Mouse (Mus musculus) embryonic facial prominence, embryonic 12.5 days (tissue): Measurements from ENCODE around the gene A930018P22Rik. TPM values are rescaled to one million over a fixed set of nuclear protein-coding genes. Genes with fewer than 3 reads are reported as not detected.

Experiments used
- ATAC-seq: fragments of 200-750 bp; cut with Nextera tagmentation; 2 replicates; pipeline ENCODE4 v1.8.0; 2017; ENCODE audit not compliant: insufficient number of reproducible peaks, insufficient read depth, low FRiP score, low TSS enrichment
- H3K27ac ChIP-seq: fragments of 300-500 bp; sonication (generic); 2 replicates; pipeline ENCODE4 v1.5.1; 2016; ENCODE audit warnings: mild to moderate bottlenecking
- H3K27me3 ChIP-seq: fragments of 300-500 bp; sonication (generic); 2 replicates; pipeline ENCODE4 v1.6.1; 2016; ENCODE audit warnings: mild to moderate bottlenecking, moderate library complexity
- H3K36me3 ChIP-seq: fragments of 300-500 bp; sonication (generic); 2 replicates; pipeline ENCODE4 v1.6.1; 2016; ENCODE audit warnings: mild to moderate bottlenecking
- H3K4me1 ChIP-seq: fragments of 300-500 bp; sonication (generic); 2 replicates; pipeline ENCODE4 v1.6.1; 2016
- H3K4me2 ChIP-seq: fragments of 300-500 bp; sonication (generic); replicated peaks from 2 replicates; pipeline ENCODE4 v1.6.1; 2016; ENCODE audit warnings: mild to moderate bottlenecking, moderate library complexity
- H3K4me3 ChIP-seq: fragments of 300-500 bp; sonication (generic); 2 replicates; pipeline ENCODE4 v1.5.1; 2016; ENCODE audit warnings: mild to moderate bottlenecking
- H3K9ac ChIP-seq: fragments of 300-500 bp; sonication (generic); 2 replicates; pipeline ENCODE4 v1.6.1; 2016; ENCODE audit warnings: mild to moderate bottlenecking, moderate library complexity
- H3K9me3 ChIP-seq: fragments of 300-500 bp; sonication (generic); 2 replicates; pipeline ENCODE4 v1.6.1; 2016; ENCODE audit warnings: mild to moderate bottlenecking, moderate library complexity
- WGBS: fragments of 180-500 bp; shearing (Covaris S2); methylation state at CpG from one replicate; pipeline ENCODE4 v1.1.7; 2016; 5-methylcytosine and 5-hydroxymethylcytosine counted together
- polyA plus RNA-seq: library from polyadenylated mRNA; unstranded; fragments of >200 nt; fragmentation: Nextera tagmentation; extraction: Ambion mirVana; gene quantifications from 2 replicates; pipeline ENCODE4 v1.2.1, GENCODE M21; 2016

The A930018P22Rik gene
- polyA plus RNA-seq, 1 experiment from 2014 or later = not detected

- H3K4me1 ChIP-seq = no peaks in the 10 kb centered on the region
- no peak overlapping the region for H3K9ac ChIP-seq
- H3K36me3 ChIP-seq = no peaks in the 10 kb centered on the region
- H3K4me2 ChIP-seq = no peak overlapping the region
- H3K9me3 ChIP-seq = no peaks in the 10 kb centered on the region
- H3K27me3 ChIP-seq = no peaks in the 10 kb centered on the region
- WGBS = 94% methylated on average over 23 of the region's 23 CpGs
- no peak overlapping the region for H3K4me3 ChIP-seq
- no peak for ATAC-seq
- no peak overlapping the region for H3K27ac ChIP-seq
Observed at GRCm38 (mm10) chr2:104167765-104168164, 45.2 kb downstream of the A930018P22Rik start.

DNA sequence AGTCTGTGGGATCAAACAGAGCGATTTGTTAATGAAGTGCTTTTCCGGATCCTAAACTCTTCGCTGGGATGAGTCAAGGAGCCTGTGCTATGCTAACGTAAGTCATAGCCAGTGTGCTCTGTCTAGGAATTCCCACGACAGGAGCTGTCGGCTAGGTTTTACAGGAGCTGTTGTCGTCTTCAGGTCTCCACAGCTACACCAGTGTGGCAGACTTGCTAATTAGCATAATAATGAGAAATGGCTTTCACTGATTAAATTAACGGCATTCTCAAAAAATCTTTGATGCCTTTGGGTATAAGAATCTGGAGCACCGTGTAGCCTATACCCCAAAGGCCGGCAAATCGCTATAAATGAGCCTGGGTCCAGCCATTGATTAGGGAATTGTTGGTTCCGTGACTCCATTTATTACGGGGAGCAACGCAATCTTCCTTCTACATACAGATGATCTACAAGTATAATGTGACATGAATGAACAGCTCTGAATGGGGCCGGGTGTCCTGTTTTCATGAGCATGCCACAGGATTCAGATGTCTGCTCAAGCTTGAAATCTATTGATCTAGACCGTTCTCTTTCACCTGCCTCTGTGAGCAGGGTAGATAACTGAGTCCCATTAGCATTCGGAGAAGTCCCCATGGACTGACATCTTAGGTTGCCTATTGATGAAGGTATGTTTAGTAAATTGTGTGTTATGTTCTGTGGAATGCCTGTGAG lies 45.8 kb downstream of the A930018P22Rik start:
- Histone ChIP-seq H3K27ac (no peak overlapping the region), H3K4me1 (no peaks in the 10 kb centered on the region), H3K4me3 (no peak overlapping the region), H3K4me2 (no peak overlapping the region), H3K27me3 (no peaks in the 10 kb centered on the region), H3K36me3 (no peaks in the 10 kb centered on the region), H3K9ac (no peak overlapping the region), H3K9me3 (no peaks in the 10 kb centered on the region)
- no peak for ATAC-seq
- WGBS = 90% methylated on average over 17 of the region's 17 CpGs

DNA sequence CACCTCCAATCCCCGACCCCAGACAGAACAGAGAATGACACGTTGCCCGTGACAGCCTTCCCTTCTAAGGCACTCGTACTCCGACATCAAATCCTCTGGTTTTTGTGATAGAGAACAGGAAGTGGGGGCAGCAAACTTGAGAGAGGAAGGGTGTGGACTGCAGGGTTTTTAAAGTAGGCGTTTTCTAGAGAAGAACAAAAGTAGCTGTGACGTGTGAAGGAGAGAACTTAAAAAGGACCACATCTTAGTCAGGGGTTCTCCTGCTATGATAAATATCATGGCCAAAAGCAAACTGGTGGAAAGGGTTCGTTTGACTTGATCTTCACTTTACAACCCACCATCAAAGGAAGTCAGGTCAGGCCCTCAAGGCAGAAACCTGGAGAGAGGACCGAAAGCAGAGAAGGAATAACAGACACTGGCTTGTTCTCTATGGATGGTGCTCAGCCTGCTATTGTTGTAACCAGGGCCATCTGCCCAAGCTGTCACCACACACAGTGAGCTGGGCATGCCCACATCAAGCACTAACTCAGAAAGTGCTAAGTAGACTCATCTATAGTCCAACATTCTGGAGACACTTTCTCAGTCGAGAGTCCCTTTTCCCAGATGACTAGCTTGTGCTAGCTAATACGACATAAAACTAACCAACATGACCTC lies 50.3 kb downstream of the A930018P22Rik start:
- Histone ChIP-seq H3K27me3 (no peaks in the 10 kb centered on the region), H3K9me3 (no peaks in the 10 kb centered on the region), H3K4me2 (no peak overlapping the region), H3K4me1 (peaks cover 18% of the 10 kb centered on the region), H3K36me3 (no peaks in the 10 kb centered on the region), H3K27ac (no peak overlapping the region), H3K9ac (no peak overlapping the region), H3K4me3 (no peak overlapping the region)
- 53% methylated on average over 11 of the region's 11 CpGs for WGBS
- no peak for ATAC-seq

GRCm38 (mm10) chr2:104173431-104173830 lies 50.9 kb downstream of the A930018P22Rik start:
- no peak overlapping the region for H3K4me2 ChIP-seq
- 91% methylated on average over 3 of the region's 3 CpGs for WGBS
- no peak overlapping the region for H3K9ac ChIP-seq
- no peak overlapping the region for H3K27ac ChIP-seq
- no peaks in the 10 kb centered on the region for H3K27me3 ChIP-seq
- H3K9me3 ChIP-seq = no peaks in the 10 kb centered on the region
- H3K36me3 ChIP-seq = no peaks in the 10 kb centered on the region
- H3K4me1 ChIP-seq = peaks cover 18% of the 10 kb centered on the region
- H3K4me3 ChIP-seq = no peak overlapping the region
- ATAC-seq = no peak

Other genes starting within 250 kb of the A930018P22Rik start
- 17.8 and 19.6 TPM in 2 replicates for gene Lmo2, start 164.8 kb upstream of the A930018P22Rik start, polyA plus RNA-seq
- 52.2 and 56.2 TPM in 2 replicates for gene Fbxo3, start 95.0 kb upstream of the A930018P22Rik start, polyA plus RNA-seq
- gene 4931422A03Rik, start 94.4 kb upstream of the A930018P22Rik start, polyA plus RNA-seq = 3.0 and 3.2 TPM in 2 replicates
- not detected in 2 replicates for gene Gm10912, start 56.9 kb upstream of the A930018P22Rik start, polyA plus RNA-seq
- not detected in 2 replicates for gene Gm10799, start 54.2 kb upstream of the A930018P22Rik start, polyA plus RNA-seq
- gene Cd59b, start 52.9 kb upstream of the A930018P22Rik start, polyA plus RNA-seq = 4.0 and 5.1 TPM in 2 replicates
- gene Cd59a, start 27.0 kb upstream of the A930018P22Rik start, polyA plus RNA-seq = 22.3 and 23.0 TPM in 2 replicates